In the genomic region with DNA sequence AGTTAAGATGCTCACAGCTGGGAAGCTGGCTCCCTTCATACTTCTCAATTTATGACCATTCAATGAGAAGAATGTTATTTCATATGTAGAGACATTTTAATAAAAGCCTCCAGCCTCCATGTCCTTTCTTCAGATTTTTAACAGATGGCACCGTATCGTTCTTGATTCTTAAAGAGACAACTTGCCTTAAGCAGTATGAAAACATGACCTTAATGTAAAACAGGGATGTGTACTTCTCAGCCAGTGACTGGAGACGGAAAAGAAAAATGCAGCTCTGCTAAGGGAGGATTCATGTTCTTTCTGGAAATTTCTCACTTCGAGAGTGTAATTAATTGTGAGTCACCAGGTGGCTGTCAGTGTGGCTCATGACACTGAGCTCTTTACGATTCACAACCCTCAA, we compare ENCODE assay signal across 26 mouse cellular contexts.
DNase-seq lines count a peak whose midpoint lies in the region; ATAC-seq lines count a peak whose summit lies in the region.
"Had no signal": no experiment of that assay in that cellular context is flagged by ENCODE, and none has a peak within 500 bp of the region (broad histone marks: within the 10 kb centered on the region; RNA-seq: fewer than 3 reads in every experiment).

No protein-coding gene starts in this region.

- H3K27ac ChIP-seq in embryonic facial prominence, embryonic 13.5 days = peak overlapping the region; percentile 5; the same call in 1 of the 2 replicates
- no peak overlapping the region for H3K27ac ChIP-seq in embryonic facial prominence, embryonic 10.5 days (replicated peaks)
- H3K27ac ChIP-seq in limb, embryonic 11.5 days (replicated peaks; ENCODE audit: low read depth, low read length) = no peak overlapping the region
- no peak overlapping the region for H3K27ac ChIP-seq in limb, embryonic 10.5 days
- H3K27ac ChIP-seq: embryonic facial prominence, embryonic 12.5 days; forebrain, embryonic 10.5 days; forebrain, embryonic 12.5 days had no signal

- H3K9ac ChIP-seq in embryonic facial prominence, embryonic 13.5 days = no peak overlapping the region
- H3K9ac ChIP-seq in limb, embryonic 11.5 days (ENCODE audit: low read length) = no peak overlapping the region
- H3K9ac ChIP-seq: embryonic facial prominence, embryonic 12.5 days; forebrain, embryonic 12.5 days had no signal

- H3K36me3 ChIP-seq in embryonic facial prominence, embryonic 13.5 days = no peaks in the 10 kb centered on the region
- no peaks in the 10 kb centered on the region for H3K36me3 ChIP-seq in embryonic facial prominence, embryonic 10.5 days (replicated peaks)
- H3K36me3 ChIP-seq in limb, embryonic 11.5 days (ENCODE audit: control insufficient read depth, insufficient read depth, low read length) = no peaks in the 10 kb centered on the region
- H3K36me3 ChIP-seq in limb, embryonic 10.5 days = no peaks in the 10 kb centered on the region
- H3K36me3 ChIP-seq: embryonic facial prominence, embryonic 12.5 days; forebrain, embryonic 10.5 days; forebrain, embryonic 12.5 days; G1E had no signal

- no peak for ATAC-seq in embryonic facial prominence, embryonic 13.5 days (ENCODE audit: insufficient number of reproducible peaks, insufficient read depth, low FRiP score, low TSS enrichment, low read depth)
- no peak for ATAC-seq in limb, embryonic 11.5 days (ENCODE audit: insufficient number of reproducible peaks, low FRiP score, low TSS enrichment, low read depth)
- ATAC-seq: activated CD4-positive, CD25-positive, alpha-beta regulatory T cell, adult 4 months; CD4-positive, CD25-positive, alpha-beta regulatory T cell, adult 4 months; forebrain, embryonic 14.5 days; forebrain, embryonic 16.5 days; Patski had no signal

- 29% methylated on average over 5 of the region's 5 CpGs for WGBS in embryonic facial prominence, embryonic 13.5 days
- 76% methylated on average over 5 of the region's 5 CpGs for WGBS in embryonic facial prominence, embryonic 10.5 days
- 61% methylated on average over 5 of the region's 5 CpGs for WGBS in limb, embryonic 11.5 days
- WGBS in limb, embryonic 10.5 days = 76% methylated on average over 5 of the region's 5 CpGs

- no peaks in the 10 kb centered on the region for H3K4me1 ChIP-seq in embryonic facial prominence, embryonic 13.5 days
- no peaks in the 10 kb centered on the region for H3K4me1 ChIP-seq in embryonic facial prominence, embryonic 10.5 days
- H3K4me1 ChIP-seq in limb, embryonic 11.5 days (ENCODE audit: control insufficient read depth, insufficient read depth, low read length) = no peaks in the 10 kb centered on the region
- H3K4me1 ChIP-seq in limb, embryonic 10.5 days = no peaks in the 10 kb centered on the region
- H3K4me1 ChIP-seq: embryonic facial prominence, embryonic 12.5 days; forebrain, embryonic 10.5 days; forebrain, embryonic 12.5 days had no signal

- H3K9me3 ChIP-seq in embryonic facial prominence, embryonic 13.5 days = no peaks in the 10 kb centered on the region
- H3K9me3 ChIP-seq in embryonic facial prominence, embryonic 10.5 days = no peaks in the 10 kb centered on the region
- no peaks in the 10 kb centered on the region for H3K9me3 ChIP-seq in limb, embryonic 11.5 days (ENCODE audit: control insufficient read depth, low read length)
- no peaks in the 10 kb centered on the region for H3K9me3 ChIP-seq in limb, embryonic 10.5 days (replicated peaks)
- H3K9me3 ChIP-seq: embryonic facial prominence, embryonic 12.5 days; forebrain, embryonic 10.5 days had no signal

- no peaks in the 10 kb centered on the region for H3K27me3 ChIP-seq in embryonic facial prominence, embryonic 13.5 days
- H3K27me3 ChIP-seq in embryonic facial prominence, embryonic 10.5 days (replicated peaks; ENCODE audit: low read depth, poor library complexity, severe bottlenecking) = no peaks in the 10 kb centered on the region
- H3K27me3 ChIP-seq in limb, embryonic 11.5 days (ENCODE audit: control insufficient read depth, insufficient read depth, low read length) = no peaks in the 10 kb centered on the region
- H3K27me3 ChIP-seq in limb, embryonic 10.5 days (ENCODE audit: low read depth, poor library complexity, severe bottlenecking) = no peaks in the 10 kb centered on the region
- H3K27me3 ChIP-seq: CH12.LX; embryonic facial prominence, embryonic 12.5 days; forebrain, embryonic 12.5 days; Patski had no signal

- H3K4me2 ChIP-seq in embryonic facial prominence, embryonic 13.5 days = no peak overlapping the region
- no peak overlapping the region for H3K4me2 ChIP-seq in limb, embryonic 11.5 days (ENCODE audit: low read depth, severe bottlenecking)
- H3K4me2 ChIP-seq: embryonic facial prominence, embryonic 12.5 days; forebrain, embryonic 12.5 days had no signal

- no peak for DNase-seq in embryonic facial prominence, embryonic 10.5 days (ENCODE audit: low spot score)
- peak; percentile 17 for DNase-seq in limb, embryonic 11.5 days (ENCODE audit: low spot score)
- DNase-seq in limb, embryonic 10.5 days (ENCODE audit: low spot score) = no peak
- no peak for DNase-seq in urinary bladder, postnatal 25 days (ENCODE audit: low spot score)
- DNase-seq: adrenal gland, adult 8-10 months; adrenal gland, postnatal 14 days; adrenal gland, postnatal 36 days; B cell, adult 2 months; cerebellum, adult 11 months; cerebellum, adult 18-20 months; cerebellum, adult 8-10 months; cerebellum, adult 9-11 months; cerebellum, postnatal 14 days; cerebellum, postnatal 36 days; embryo, embryonic 11 days had no signal

- no peak overlapping the region for H3K4me3 ChIP-seq in embryonic facial prominence, embryonic 13.5 days
- no peak overlapping the region for H3K4me3 ChIP-seq in embryonic facial prominence, embryonic 10.5 days
- no peak overlapping the region for H3K4me3 ChIP-seq in limb, embryonic 11.5 days (ENCODE audit: low read depth, low read length)
- no peak overlapping the region for H3K4me3 ChIP-seq in limb, embryonic 10.5 days
- H3K4me3 ChIP-seq: embryonic facial prominence, embryonic 12.5 days; forebrain, embryonic 10.5 days; forebrain, embryonic 12.5 days had no signal
